Mouse (Mus musculus): ENCODE data around the gene Apbb2. TPM values are rescaled to one million over a fixed set of nuclear protein-coding genes. Genes with fewer than 3 reads are reported as not detected.

Gene Apbb2
- polyA plus RNA-seq, 1 experiment = 27.7 TPM

GRCm38 (mm10) chr5:66319827-66320404 is 298.7 kb downstream of the Apbb2 start:
- no peaks in the 10 kb centered on the region for H3K36me3 ChIP-seq (ENCODE audit: control insufficient read depth, insufficient read depth, low read length)
- no peaks in the 10 kb centered on the region for H3K4me1 ChIP-seq (ENCODE audit: control insufficient read depth, insufficient read depth, low read length)
- 58% methylated on average over 14 of the region's 14 CpGs for WGBS
- no peak overlapping the region for H3K4me3 ChIP-seq (ENCODE audit: insufficient read depth, low read depth, low read length)
- TF ChIP-seq POLR2A (IDR thresholded peaks at IDR 0.05; ENCODE audit: low read depth, low read length) (no peak), CTCF (conservative IDR thresholded peaks at IDR 0.05; ENCODE audit: insufficient read depth, insufficient read length, low read depth, low read length) (no peak)
- DNase-seq = no peak
- H3K27me3 ChIP-seq (replicated peaks; ENCODE audit: control insufficient read depth, insufficient read depth, low read length) = no peaks in the 10 kb centered on the region
- no peak overlapping the region for H3K27ac ChIP-seq (ENCODE audit: insufficient read depth, low read depth, low read length)

- H3K27ac ChIP-seq (ENCODE audit: insufficient read depth, low read depth, low read length) = no peak overlapping the region
- TF ChIP-seq CTCF (conservative IDR thresholded peaks at IDR 0.05; ENCODE audit: insufficient read depth, insufficient read length, low read depth, low read length) = peak; percentile 64
- no peak for TF ChIP-seq POLR2A (IDR thresholded peaks at IDR 0.05; ENCODE audit: low read depth, low read length)
- no peaks in the 10 kb centered on the region for H3K27me3 ChIP-seq (replicated peaks; ENCODE audit: control insufficient read depth, insufficient read depth, low read length)
- 71% methylated on average over 6 of the region's 6 CpGs for WGBS
- H3K4me3 ChIP-seq (ENCODE audit: insufficient read depth, low read depth, low read length) = no peak overlapping the region
- no peaks in the 10 kb centered on the region for H3K4me1 ChIP-seq (ENCODE audit: control insufficient read depth, insufficient read depth, low read length)
- no peaks in the 10 kb centered on the region for H3K36me3 ChIP-seq (ENCODE audit: control insufficient read depth, insufficient read depth, low read length)
- DNase-seq = peak; percentile 53
Measured at GRCm38 (mm10) chr5:66319341-66319740, 299.2 kb downstream of the Apbb2 start.

GRCm38 (mm10) chr5:66315791-66316190 is 302.8 kb downstream of the Apbb2 start:
- no peak for DNase-seq
- Histone ChIP-seq H3K27ac (ENCODE audit: insufficient read depth, low read depth, low read length) (no peak overlapping the region), H3K4me3 (ENCODE audit: insufficient read depth, low read depth, low read length) (no peak overlapping the region), H3K36me3 (ENCODE audit: control insufficient read depth, insufficient read depth, low read length) (peaks cover 2% of the 10 kb centered on the region; the same call in 1 of the 2 replicates), H3K4me1 (ENCODE audit: control insufficient read depth, insufficient read depth, low read length) (no peaks in the 10 kb centered on the region), H3K27me3 (replicated peaks; ENCODE audit: control insufficient read depth, insufficient read depth, low read length) (no peaks in the 10 kb centered on the region)
- WGBS = 91% methylated on average over 5 of the region's 5 CpGs
- TF ChIP-seq POLR2A (IDR thresholded peaks at IDR 0.05; ENCODE audit: low read depth, low read length) = no peak
- TF ChIP-seq CTCF (conservative IDR thresholded peaks at IDR 0.05; ENCODE audit: insufficient read depth, insufficient read length, low read depth, low read length) = no peak

- Histone ChIP-seq H3K27me3 (replicated peaks; ENCODE audit: control insufficient read depth, insufficient read depth, low read length) (no peaks in the 10 kb centered on the region), H3K27ac (ENCODE audit: insufficient read depth, low read depth, low read length) (no peak overlapping the region), H3K36me3 (ENCODE audit: control insufficient read depth, insufficient read depth, low read length) (peaks cover 2% of the 10 kb centered on the region), H3K4me3 (ENCODE audit: insufficient read depth, low read depth, low read length) (no peak overlapping the region), H3K4me1 (ENCODE audit: control insufficient read depth, insufficient read depth, low read length) (no peaks in the 10 kb centered on the region)
- TF ChIP-seq POLR2A (IDR thresholded peaks at IDR 0.05; ENCODE audit: low read depth, low read length) (no peak), CTCF (conservative IDR thresholded peaks at IDR 0.05; ENCODE audit: insufficient read depth, insufficient read length, low read depth, low read length) (no peak)
- no peak for DNase-seq
- WGBS = 95% methylated on average over 11 of the region's 11 CpGs
Measured at GRCm38 (mm10) chr5:66310806-66311205, 307.8 kb downstream of the Apbb2 start.

GRCm38 (mm10) chr5:66310328-66310727 is 308.3 kb downstream of the Apbb2 start:
- H3K27me3 ChIP-seq (replicated peaks; ENCODE audit: control insufficient read depth, insufficient read depth, low read length) = no peaks in the 10 kb centered on the region
- no peak overlapping the region for H3K27ac ChIP-seq (ENCODE audit: insufficient read depth, low read depth, low read length)
- no peak overlapping the region for H3K4me3 ChIP-seq (ENCODE audit: insufficient read depth, low read depth, low read length)
- H3K36me3 ChIP-seq (ENCODE audit: control insufficient read depth, insufficient read depth, low read length) = peaks cover 2% of the 10 kb centered on the region
- no peak for DNase-seq
- no peaks in the 10 kb centered on the region for H3K4me1 ChIP-seq (ENCODE audit: control insufficient read depth, insufficient read depth, low read length)
- 69% methylated on average over 9 of the region's 9 CpGs for WGBS
- TF ChIP-seq CTCF (conservative IDR thresholded peaks at IDR 0.05; ENCODE audit: insufficient read depth, insufficient read length, low read depth, low read length) (no peak), POLR2A (IDR thresholded peaks at IDR 0.05; ENCODE audit: low read depth, low read length) (no peak)

GRCm38 (mm10) chr5:66305511-66305910 is 313.1 kb downstream of the Apbb2 start:
- Histone ChIP-seq H3K36me3 (ENCODE audit: control insufficient read depth, insufficient read depth, low read length) (no peaks in the 10 kb centered on the region; the same call in none of the 2 replicates), H3K4me1 (ENCODE audit: control insufficient read depth, insufficient read depth, low read length) (no peaks in the 10 kb centered on the region), H3K27ac (ENCODE audit: insufficient read depth, low read depth, low read length) (no peak overlapping the region), H3K27me3 (replicated peaks; ENCODE audit: control insufficient read depth, insufficient read depth, low read length) (no peaks in the 10 kb centered on the region), H3K4me3 (ENCODE audit: insufficient read depth, low read depth, low read length) (no peak overlapping the region)
- TF ChIP-seq POLR2A (IDR thresholded peaks at IDR 0.05; ENCODE audit: low read depth, low read length) = no peak
- no peak for TF ChIP-seq CTCF (conservative IDR thresholded peaks at IDR 0.05; ENCODE audit: insufficient read depth, insufficient read length, low read depth, low read length)
- no peak for DNase-seq
- 81% methylated on average over 8 of the region's 8 CpGs for WGBS

- Histone ChIP-seq H3K36me3 (ENCODE audit: control insufficient read depth, insufficient read depth, low read length) (no peaks in the 10 kb centered on the region; the same call in none of the 2 replicates), H3K4me3 (ENCODE audit: insufficient read depth, low read depth, low read length) (no peak overlapping the region), H3K4me1 (ENCODE audit: control insufficient read depth, insufficient read depth, low read length) (no peaks in the 10 kb centered on the region), H3K27ac (ENCODE audit: insufficient read depth, low read depth, low read length) (no peak overlapping the region), H3K27me3 (replicated peaks; ENCODE audit: control insufficient read depth, insufficient read depth, low read length) (no peaks in the 10 kb centered on the region)
- TF ChIP-seq CTCF (conservative IDR thresholded peaks at IDR 0.05; ENCODE audit: insufficient read depth, insufficient read length, low read depth, low read length) (no peak), POLR2A (IDR thresholded peaks at IDR 0.05; ENCODE audit: low read depth, low read length) (no peak)
- no peak for DNase-seq
- WGBS = 87% methylated on average over 11 of the region's 11 CpGs
Measured at GRCm38 (mm10) chr5:66304300-66305067, 314.1 kb downstream of the Apbb2 start.

All from kidney, adult 2 months (tissue).